Mouse (Mus musculus) embryonic facial prominence, embryonic 13.5 days (tissue): ENCODE measurements around the gene Kcnh7. TPM values are rescaled to one million over a fixed set of nuclear protein-coding genes. Genes with fewer than 3 reads are reported as not detected.
"Not testable (repeated sequence)": the region's sequence is repeated elsewhere in the genome, so short reads cannot be mapped to it uniquely, and the experiment has no call there.

Experiments
- ATAC-seq: fragments of 200-750 bp; cut with Nextera tagmentation; 2 replicates; pipeline ENCODE4 v1.8.0; 2017; ENCODE audit warnings: low read depth; ENCODE audit not compliant: insufficient number of reproducible peaks, insufficient read depth, low FRiP score, low TSS enrichment
- H3K27ac ChIP-seq: fragments of 300-500 bp; sonication (generic); 2 replicates; pipeline ENCODE4 v1.5.1; 2015; ENCODE audit warnings: moderate library complexity, mild to moderate bottlenecking, inconsistent platforms
- H3K27me3 ChIP-seq: fragments of 300-500 bp; sonication (generic); 2 replicates; pipeline ENCODE4 v1.6.1; 2015; ENCODE audit warnings: mild to moderate bottlenecking, inconsistent platforms
- H3K36me3 ChIP-seq: fragments of 300-500 bp; sonication (generic); 2 replicates; pipeline ENCODE4 v1.6.1; 2015; ENCODE audit warnings: mild to moderate bottlenecking, inconsistent platforms
- H3K4me1 ChIP-seq: fragments of 300-500 bp; sonication (generic); 2 replicates; pipeline ENCODE4 v1.6.1; 2015; ENCODE audit warnings: inconsistent platforms
- H3K4me2 ChIP-seq: fragments of 300-500 bp; sonication (generic); 2 replicates; pipeline ENCODE4 v1.6.1; 2015; ENCODE audit warnings: moderate library complexity, mild to moderate bottlenecking, inconsistent platforms
- H3K4me3 ChIP-seq: fragments of 300-500 bp; sonication (generic); 2 replicates; pipeline ENCODE4 v1.5.1; 2015; ENCODE audit warnings: mild to moderate bottlenecking, inconsistent platforms
- H3K9ac ChIP-seq: fragments of 300-500 bp; sonication (generic); 2 replicates; pipeline ENCODE4 v1.6.1; 2015; ENCODE audit warnings: mild to moderate bottlenecking, inconsistent platforms
- H3K9me3 ChIP-seq: fragments of 300-500 bp; sonication (generic); 2 replicates; pipeline ENCODE4 v1.6.1; 2016; ENCODE audit warnings: inconsistent platforms
- WGBS: fragments of 180-500 bp; shearing (Covaris S2); methylation state at CpG from one replicate; pipeline ENCODE4 v1.1.7; 2015; ENCODE audit warnings: mixed read lengths; 5-methylcytosine and 5-hydroxymethylcytosine counted together
- polyA plus RNA-seq: library from polyadenylated mRNA; unstranded; fragments of >200 nt; fragmentation: Nextera tagmentation; extraction: Ambion mirVana; gene quantifications from 2 replicates; pipeline ENCODE4 v1.2.1, GENCODE M21; 2015

The Kcnh7 gene
- polyA plus RNA-seq, 1 experiment from 2014 or later, result 0.79 TPM

DNA sequence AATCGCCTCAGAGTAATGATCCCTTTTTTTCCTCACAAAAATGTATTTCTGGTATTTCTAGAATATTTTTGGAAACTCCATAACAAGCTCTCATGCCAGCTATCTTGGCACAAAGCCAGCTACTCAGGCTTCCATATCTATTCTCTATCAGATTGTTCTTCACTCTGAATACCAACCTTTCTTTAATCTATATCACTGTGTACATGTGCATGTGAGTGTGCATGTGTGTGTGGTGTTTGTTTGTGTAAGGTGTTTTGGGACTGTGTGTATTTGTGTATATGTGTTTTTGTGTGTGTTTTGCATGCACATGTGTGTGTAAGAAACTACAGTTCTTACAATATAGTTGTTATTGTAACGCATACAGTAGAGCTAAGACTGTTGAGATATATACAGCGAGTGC lies 377.2 kb downstream of the Kcnh7 start:
- Histone ChIP-seq H3K4me3 (no peak overlapping the region), H3K27ac (no peak overlapping the region), H3K9me3 (no peaks in the 10 kb centered on the region), H3K4me2 (no peak overlapping the region), H3K9ac (no peak overlapping the region), H3K27me3 (no peaks in the 10 kb centered on the region), H3K36me3 (no peaks in the 10 kb centered on the region), H3K4me1 (no peaks in the 10 kb centered on the region)
- WGBS, result 90% methylated on average over 3 of the region's 3 CpGs
- no peak for ATAC-seq

DNA sequence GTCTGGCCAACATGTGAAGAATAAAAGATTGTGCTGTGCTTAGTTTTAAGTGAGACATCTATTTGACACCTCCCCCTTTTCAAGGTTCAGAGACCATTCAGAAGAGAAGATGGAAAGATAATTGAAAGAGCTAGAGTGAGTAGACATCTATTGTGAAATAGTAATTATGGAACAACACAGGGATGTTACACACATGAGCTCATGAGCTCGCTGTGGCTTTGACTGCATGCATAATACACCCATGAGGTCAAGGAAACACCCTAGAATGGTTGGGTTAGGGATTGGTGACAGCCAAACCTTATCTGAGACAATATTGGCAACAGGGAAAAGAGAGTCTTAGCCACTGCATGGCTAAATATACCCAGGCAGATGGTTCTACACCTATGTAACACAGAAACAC lies 380.1 kb downstream of the Kcnh7 start:
- ATAC-seq, result no peak

DNA sequence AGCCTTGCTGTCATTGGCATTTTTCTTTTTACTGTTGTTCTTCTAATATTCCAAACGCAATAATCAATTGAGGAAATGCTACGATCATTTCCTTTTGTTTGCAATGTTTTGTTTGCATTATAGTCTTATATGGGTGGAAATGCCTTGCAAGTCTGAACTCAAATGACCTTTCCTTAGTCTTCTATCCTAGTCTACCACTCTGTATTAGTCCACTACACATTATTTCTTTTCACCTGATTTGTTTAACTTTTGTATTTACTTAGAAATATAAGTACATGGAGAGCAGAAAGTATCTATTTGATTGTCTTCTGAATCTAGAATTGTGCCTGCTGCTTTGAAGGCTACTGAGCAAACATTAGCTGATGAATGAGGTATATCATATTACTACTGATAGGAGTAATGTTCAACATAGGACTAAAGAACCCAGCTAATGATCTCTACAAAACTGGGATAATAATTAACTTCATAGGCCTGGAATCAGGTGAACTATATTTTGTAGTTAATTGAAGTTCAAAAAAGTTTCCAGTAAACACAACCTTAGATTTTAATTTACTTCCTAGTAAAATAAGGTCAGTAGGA lies 399.5 kb downstream of the Kcnh7 start:
- WGBS, result 86% methylated on average over 2 of the region's 2 CpGs
- no peak overlapping the region for H3K9ac ChIP-seq
- no peak for ATAC-seq
- no peak overlapping the region for H3K4me3 ChIP-seq
- no peaks in the 10 kb centered on the region for H3K36me3 ChIP-seq
- H3K27me3 ChIP-seq, result no peaks in the 10 kb centered on the region
- H3K4me1 ChIP-seq, result no peaks in the 10 kb centered on the region
- H3K27ac ChIP-seq, result no peak overlapping the region
- H3K4me2 ChIP-seq, result no peak overlapping the region
- H3K9me3 ChIP-seq, result no peaks in the 10 kb centered on the region

More for the DNA sequence above, 380.1 kb downstream of the Kcnh7 start:
- Histone ChIP-seq H3K27me3 (no peaks in the 10 kb centered on the region), H3K36me3 (no peaks in the 10 kb centered on the region), H3K9me3 (no peaks in the 10 kb centered on the region), H3K27ac (no peak overlapping the region), H3K4me1 (no peaks in the 10 kb centered on the region), H3K4me2 (no peak overlapping the region), H3K4me3 (no peak overlapping the region), H3K9ac (no peak overlapping the region)
- 72% methylated on average over 1 of the region's 1 CpGs for WGBS

DNA sequence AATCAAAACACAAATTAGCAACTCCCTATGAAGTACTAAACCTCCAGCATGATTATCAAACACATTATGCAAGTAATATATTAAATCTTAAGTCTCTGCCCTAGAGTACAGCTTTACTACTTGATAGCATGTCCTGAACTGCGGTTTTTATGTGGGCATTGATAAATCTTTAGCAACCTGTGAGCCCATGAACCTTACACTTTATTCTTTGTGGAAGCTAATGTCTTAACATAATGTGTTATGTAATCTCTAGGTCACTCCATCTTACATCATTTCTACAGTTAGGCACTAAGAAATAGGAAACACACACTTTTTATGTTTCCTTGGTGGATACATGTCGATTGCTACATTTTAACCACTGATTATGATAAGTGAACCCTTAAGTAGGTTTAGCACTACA lies 437.8 kb downstream of the Kcnh7 start:
- Histone ChIP-seq H3K4me2 (no peak overlapping the region), H3K4me1 (no peaks in the 10 kb centered on the region)

DNA sequence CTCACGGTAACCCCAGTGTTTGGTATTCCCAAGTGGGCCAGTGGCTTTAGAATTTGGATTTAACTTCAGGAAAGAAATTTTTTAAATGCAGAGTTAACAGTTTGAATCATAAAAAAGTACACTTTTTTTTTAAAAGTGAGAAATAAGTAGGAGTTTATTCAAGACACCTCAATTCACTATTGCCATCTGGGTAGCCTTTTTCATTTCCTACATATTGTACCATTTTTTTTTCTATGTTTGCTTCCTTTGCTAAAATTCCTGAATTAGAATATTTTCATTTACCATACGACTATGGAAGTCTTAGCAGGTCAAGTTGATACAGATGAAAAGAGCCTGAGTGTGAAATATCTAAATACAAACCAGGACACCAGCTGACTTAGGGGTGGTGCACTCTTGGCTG lies 441.0 kb downstream of the Kcnh7 start:
- no peak overlapping the region for H3K4me2 ChIP-seq
- 66% methylated on average over 2 of the region's 2 CpGs for WGBS
- H3K36me3 ChIP-seq, result no peaks in the 10 kb centered on the region
- no peaks in the 10 kb centered on the region for H3K27me3 ChIP-seq
- no peak for ATAC-seq
- no peak overlapping the region for H3K4me3 ChIP-seq
- no peak overlapping the region for H3K27ac ChIP-seq
- H3K4me1 ChIP-seq, result no peaks in the 10 kb centered on the region
- no peak overlapping the region for H3K9ac ChIP-seq
- H3K9me3 ChIP-seq, result no peaks in the 10 kb centered on the region

More for the DNA sequence above, 437.8 kb downstream of the Kcnh7 start:
- no peaks in the 10 kb centered on the region for H3K27me3 ChIP-seq
- H3K36me3 ChIP-seq, result no peaks in the 10 kb centered on the region
- WGBS, result 81% methylated on average over 2 of the region's 2 CpGs
- no peak overlapping the region for H3K9ac ChIP-seq
- H3K27ac ChIP-seq, result no peak overlapping the region
- no peaks in the 10 kb centered on the region for H3K9me3 ChIP-seq
- H3K4me3 ChIP-seq, result no peak overlapping the region
- no peak for ATAC-seq

DNA sequence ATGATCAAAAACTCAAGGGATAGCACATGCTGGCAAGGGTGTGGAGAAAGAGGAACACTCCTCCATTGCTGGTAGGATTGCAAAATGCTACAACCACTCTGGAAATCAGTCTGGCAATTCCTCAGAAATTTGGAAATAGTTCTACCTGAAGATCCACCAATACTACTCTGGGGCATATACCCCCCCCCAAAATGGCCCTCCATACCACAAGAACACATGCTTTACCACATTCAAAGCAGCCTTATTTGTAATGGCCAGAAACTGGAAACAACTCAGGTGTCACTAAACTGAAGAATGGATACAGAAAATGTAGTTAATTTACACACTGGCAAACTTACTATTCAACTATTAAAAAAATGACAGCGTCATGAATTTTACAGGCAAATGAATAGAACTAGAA lies 453.4 kb downstream of the Kcnh7 start:
- no peaks in the 10 kb centered on the region for H3K36me3 ChIP-seq
- no peak for ATAC-seq
- H3K27ac ChIP-seq, result no peak overlapping the region
- H3K27me3 ChIP-seq, result no peaks in the 10 kb centered on the region
- no peak overlapping the region for H3K4me3 ChIP-seq
- no peak overlapping the region for H3K9ac ChIP-seq
- no peaks in the 10 kb centered on the region for H3K4me1 ChIP-seq
- H3K9me3 ChIP-seq, result no peaks in the 10 kb centered on the region
- no peak overlapping the region for H3K4me2 ChIP-seq
- WGBS, result 80% methylated on average over 1 of the region's 1 CpGs

DNA sequence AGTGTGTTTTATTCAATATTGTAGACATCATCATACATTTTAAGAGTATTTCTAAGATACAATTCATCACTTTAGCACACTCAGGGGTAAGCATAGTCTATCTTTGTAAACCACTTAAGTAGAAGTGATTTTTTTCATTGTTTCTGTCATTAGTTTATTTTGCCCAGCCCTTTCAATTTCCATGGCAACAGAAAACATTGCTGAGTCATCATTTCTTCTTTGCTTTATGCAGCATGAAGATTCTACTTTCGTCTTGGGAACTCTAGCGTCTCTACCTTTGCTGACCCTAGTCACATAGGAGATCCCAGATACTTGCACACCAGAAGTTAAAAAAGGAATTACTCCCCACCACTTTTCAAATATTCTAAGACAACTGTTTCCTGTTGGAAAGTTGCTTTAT lies 456.4 kb downstream of the Kcnh7 start:
- H3K4me1 ChIP-seq, result no peaks in the 10 kb centered on the region
- no peaks in the 10 kb centered on the region for H3K36me3 ChIP-seq
- no peak for ATAC-seq
- H3K27me3 ChIP-seq, result no peaks in the 10 kb centered on the region
- H3K9ac ChIP-seq, result no peak overlapping the region
- no peak overlapping the region for H3K4me2 ChIP-seq
- 84% methylated on average over 2 of the region's 2 CpGs for WGBS
- no peak overlapping the region for H3K27ac ChIP-seq
- no peak overlapping the region for H3K4me3 ChIP-seq
- no peaks in the 10 kb centered on the region for H3K9me3 ChIP-seq

DNA sequence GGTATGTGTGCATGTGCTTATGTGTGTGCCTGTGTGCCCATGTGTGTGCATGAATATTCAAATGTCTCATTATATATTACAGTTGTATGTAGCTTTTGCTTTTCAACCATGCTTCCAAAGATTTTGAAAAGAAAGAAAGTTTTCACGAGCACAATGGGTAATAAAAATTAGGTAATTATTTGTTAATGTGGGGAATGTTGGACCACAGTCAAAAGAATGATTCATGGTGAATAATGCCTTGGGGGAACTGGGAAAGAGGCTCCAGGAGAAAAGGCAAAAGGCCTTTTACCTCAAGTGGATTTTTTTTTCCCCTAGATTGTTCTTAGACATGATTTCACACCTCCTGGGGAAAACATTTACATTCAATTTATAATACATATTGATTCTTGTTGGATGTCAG lies 458.1 kb downstream of the Kcnh7 start:
- H3K4me1 ChIP-seq, result no peaks in the 10 kb centered on the region
- no peak overlapping the region for H3K9ac ChIP-seq
- H3K27me3 ChIP-seq, result no peaks in the 10 kb centered on the region
- no peak overlapping the region for H3K4me2 ChIP-seq
- no peaks in the 10 kb centered on the region for H3K9me3 ChIP-seq
- 44% methylated on average over 1 of the region's 1 CpGs for WGBS
- H3K27ac ChIP-seq, result no peak overlapping the region
- no peaks in the 10 kb centered on the region for H3K36me3 ChIP-seq
- ATAC-seq, result no peak
- H3K4me3 ChIP-seq, result no peak overlapping the region

DNA sequence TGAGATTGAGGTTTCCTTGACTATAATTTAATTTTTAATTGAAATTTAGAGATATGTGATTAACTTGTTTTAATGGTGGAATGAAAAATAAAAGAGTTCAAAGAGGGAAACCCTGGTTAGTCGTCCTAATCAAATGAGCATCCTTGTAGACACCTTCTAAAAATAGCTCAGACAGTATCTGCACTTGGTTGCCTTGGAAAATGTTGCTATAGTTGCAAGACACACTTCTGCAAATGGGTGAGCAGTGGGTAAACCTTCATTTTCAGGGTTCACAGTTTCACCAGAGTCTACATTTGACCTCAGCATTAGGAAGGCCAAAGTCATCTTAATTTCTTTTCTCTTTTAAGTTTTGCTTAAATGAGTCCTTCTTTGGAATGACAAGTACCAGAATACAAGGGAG lies 465.7 kb downstream of the Kcnh7 start:
- ATAC-seq, result no peak
- no peak overlapping the region for H3K9ac ChIP-seq
- H3K4me1 ChIP-seq, result no peaks in the 10 kb centered on the region
- H3K9me3 ChIP-seq, result no peaks in the 10 kb centered on the region
- H3K27me3 ChIP-seq, result no peaks in the 10 kb centered on the region
- no peak overlapping the region for H3K4me2 ChIP-seq
- WGBS, result 43% methylated on average over 1 of the region's 1 CpGs
- H3K4me3 ChIP-seq, result no peak overlapping the region
- no peaks in the 10 kb centered on the region for H3K36me3 ChIP-seq
- no peak overlapping the region for H3K27ac ChIP-seq

DNA sequence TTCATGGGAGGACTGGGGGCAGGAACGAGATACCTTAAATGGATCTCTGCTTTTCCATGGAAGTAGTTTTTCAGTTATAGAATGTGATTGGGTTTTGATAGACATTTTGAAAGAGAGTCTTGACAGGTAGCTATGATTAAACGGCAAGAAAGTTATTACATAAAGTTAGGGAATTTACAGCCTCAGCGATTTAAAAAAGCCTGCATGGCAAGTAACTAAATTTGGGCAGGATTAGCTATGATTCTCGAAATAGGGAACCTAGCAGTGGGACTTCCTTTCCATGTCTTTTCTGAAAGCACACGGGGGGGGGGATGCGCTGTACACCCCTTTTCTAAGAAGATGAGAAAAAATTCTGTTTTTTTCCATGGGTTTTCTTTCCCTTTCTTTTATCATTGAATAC lies 466.8 kb downstream of the Kcnh7 start:
- H3K4me3 ChIP-seq, result no peak overlapping the region
- no peaks in the 10 kb centered on the region for H3K4me1 ChIP-seq
- WGBS, result 77% methylated on average over 6 of the region's 6 CpGs
- H3K9ac ChIP-seq, result no peak overlapping the region
- H3K36me3 ChIP-seq, result no peaks in the 10 kb centered on the region
- no peak overlapping the region for H3K27ac ChIP-seq
- no peak for ATAC-seq
- no peak overlapping the region for H3K4me2 ChIP-seq
- no peaks in the 10 kb centered on the region for H3K9me3 ChIP-seq
- no peaks in the 10 kb centered on the region for H3K27me3 ChIP-seq

DNA sequence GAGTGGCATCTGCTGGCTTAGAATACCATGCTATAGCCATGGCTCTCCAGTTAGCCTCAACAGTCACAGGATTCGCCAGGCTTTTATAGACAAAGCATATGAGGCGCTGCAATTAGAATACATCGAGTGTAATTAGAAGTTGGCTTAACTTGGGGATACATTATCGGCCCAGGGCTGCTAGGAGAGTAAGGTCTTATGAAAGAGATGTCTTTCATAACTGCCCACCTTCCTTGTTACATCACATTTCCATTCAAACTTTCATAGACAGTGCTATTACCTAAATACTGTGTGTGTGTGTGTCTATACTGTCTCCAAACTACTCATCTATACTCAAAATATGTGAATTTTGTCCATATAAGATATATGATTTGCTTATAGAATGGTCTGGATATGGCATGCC lies 468.8 kb downstream of the Kcnh7 start:
- no peaks in the 10 kb centered on the region for H3K9me3 ChIP-seq
- H3K27me3 ChIP-seq, result no peaks in the 10 kb centered on the region
- no peak overlapping the region for H3K4me3 ChIP-seq
- no peak overlapping the region for H3K27ac ChIP-seq
- H3K4me1 ChIP-seq, result no peaks in the 10 kb centered on the region
- 87% methylated on average over 4 of the region's 4 CpGs for WGBS
- no peak overlapping the region for H3K9ac ChIP-seq
- ATAC-seq, result no peak
- no peak overlapping the region for H3K4me2 ChIP-seq
- H3K36me3 ChIP-seq, result no peaks in the 10 kb centered on the region

DNA sequence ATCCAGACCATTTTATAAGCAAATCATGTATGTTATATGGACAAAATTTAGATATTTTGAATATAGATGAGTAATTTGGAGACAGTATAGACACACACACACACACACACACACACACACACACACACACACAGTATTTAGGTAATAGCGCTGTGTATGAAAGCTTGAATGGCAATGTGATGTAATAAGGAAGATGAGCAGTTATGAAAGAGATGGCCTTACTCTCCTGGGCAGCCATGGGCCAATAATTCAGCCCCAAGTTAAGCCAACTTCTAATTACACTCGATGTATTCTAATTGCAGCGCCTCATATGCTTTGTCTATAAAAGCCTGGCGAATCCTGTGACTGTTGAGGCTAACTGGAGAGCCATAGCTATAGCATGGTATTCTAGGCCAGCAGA lies 469.7 kb downstream of the Kcnh7 start:
- ATAC-seq, H3K4me3 ChIP-seq, H3K27me3 ChIP-seq, H3K27ac ChIP-seq, H3K36me3 ChIP-seq, H3K4me1 ChIP-seq, H3K9ac ChIP-seq, H3K4me2 ChIP-seq, H3K9me3 ChIP-seq: not testable (repeated sequence)
- WGBS, result 94% methylated on average over 4 of the region's 4 CpGs

DNA sequence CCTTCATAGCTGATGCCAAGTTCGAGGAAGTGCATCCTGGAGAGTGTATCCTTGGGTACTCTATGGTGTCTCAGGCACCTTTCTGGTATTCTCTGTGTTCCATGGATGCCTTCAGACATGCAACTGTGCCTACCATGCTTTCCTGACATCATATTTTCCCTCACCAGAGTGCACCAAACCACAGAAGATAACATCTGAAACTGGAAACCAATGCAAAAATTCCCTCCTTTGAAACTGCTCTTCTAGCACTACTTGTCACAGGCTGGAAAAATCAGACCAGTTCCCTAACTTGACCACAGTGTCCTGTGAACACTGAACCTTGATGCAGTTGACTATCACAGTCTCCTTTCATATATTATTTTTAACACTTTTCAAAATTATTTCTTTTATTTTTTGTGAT lies 474.5 kb downstream of the Kcnh7 start:
- no peak for ATAC-seq
- H3K27ac ChIP-seq, result no peak overlapping the region
- no peak overlapping the region for H3K9ac ChIP-seq
- H3K9me3 ChIP-seq, result no peaks in the 10 kb centered on the region
- no peak overlapping the region for H3K4me3 ChIP-seq
- no peaks in the 10 kb centered on the region for H3K36me3 ChIP-seq
- no peak overlapping the region for H3K4me2 ChIP-seq
- H3K27me3 ChIP-seq, result no peaks in the 10 kb centered on the region
- WGBS, result 77% methylated on average over 1 of the region's 1 CpGs
- H3K4me1 ChIP-seq, result no peaks in the 10 kb centered on the region
